Mouse (Mus musculus): Measurements from ENCODE around the gene Serinc1. TPM values are rescaled to one million over a fixed set of nuclear protein-coding genes. Genes with fewer than 3 reads are reported as not detected.

The Serinc1 gene
- polyA plus RNA-seq (2021; fragmentation: Nextera tagmentation): 359 and 537 TPM in 2 replicates
- long read RNA-seq, experiment 1, transcript Serinc1-201 (9 exons, 2,880 nt): major isoform, 3,911 of 4,235 reads
- long read RNA-seq, experiment 1, partial matches to known transcripts: 285 of 4,235 reads
- long read RNA-seq, experiment 1, other reads (novel, unspliced or antisense): 36 of 4,235 reads
- long read RNA-seq, experiment 2, transcript Serinc1-201 (9 exons, 2,880 nt): major isoform, 660 of 1,003 reads
- long read RNA-seq, experiment 2, partial matches to known transcripts: 335 of 1,003 reads
- long read RNA-seq, experiment 2, other reads (novel, unspliced or antisense): 8 of 1,003 reads

GRCm38 (mm10) chr10:57532218-57533101, at the start of gene Serinc1:
Gene Serinc1, minus strand, starts transcription at chr10:57532530.

GRCm38 (mm10) chr10:57485908-57486541, 46.3 kb downstream of the Serinc1 start, which contains the start of gene Hsf2:
Gene Hsf2, plus strand, starts transcription at chr10:57486385.

Other genes with a start within 250 kb of the Serinc1 start
- 19.9 and 27.8 TPM in 2 replicates for gene Hsf2, start 46.1 kb downstream of the Serinc1 start, polyA plus RNA-seq (2021; fragmentation: Nextera tagmentation)
- gene Pkib, start 99.5 kb upstream of the Serinc1 start, polyA plus RNA-seq (2021; fragmentation: Nextera tagmentation): 22.4 and 32.8 TPM in 2 replicates

Measured in left cerebral cortex, adult 6 months (tissue).